Mouse (Mus musculus) urinary bladder, postnatal 36 days (tissue): ENCODE data around the gene Fbxl4.
"Not testable (repeated sequence)": the region's sequence is repeated elsewhere in the genome, so short reads cannot be mapped to it uniquely, and the experiment has no call there.

Experiments
- DNase-seq, 2 experiments: peaks; one replicate each; pipeline ENCODE4 v3.0.0; 2022; ENCODE audit warnings: low spot score in 2 of 2, mixed read lengths in 1 of 2

Fbxl4 gene

GRCm38 (mm10) chr4:22357266-22357930 is at the start of gene Fbxl4:
Fbxl4 (plus strand) TSS chr4:22357543.
- peak; percentile 79 for DNase-seq

GRCm38 (mm10) chr4:22314564-22314963 is 42.8 kb upstream of the Fbxl4 start:
- no peak for DNase-seq

GRCm38 (mm10) chr4:22342816-22343573 is 14.3 kb upstream of the Fbxl4 start:
- no peak for DNase-seq

- not testable (repeated sequence) for DNase-seq
Measured at GRCm38 (mm10) chr4:22349086-22349485, 8.3 kb upstream of the Fbxl4 start.

DNA sequence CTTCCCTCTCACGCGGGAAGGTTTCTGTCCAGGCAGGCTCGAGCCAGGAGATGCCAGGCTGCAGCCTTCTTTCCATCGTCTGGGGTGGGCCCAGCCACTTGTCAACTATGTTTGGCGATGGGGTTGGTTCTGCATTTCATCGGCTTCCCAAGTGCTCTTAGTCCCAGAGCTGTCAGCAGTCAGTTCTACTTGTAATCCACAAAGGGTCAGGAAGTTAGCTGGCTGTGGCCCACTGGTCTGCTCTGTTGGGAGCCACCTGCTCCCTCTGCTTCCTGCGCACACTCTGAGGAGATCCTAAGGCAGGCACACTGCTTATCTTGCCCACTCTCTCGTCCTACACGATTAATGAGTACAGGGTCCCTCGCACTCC is 573 bp downstream of the Fbxl4 start:
- DNase-seq = no peak

DNA sequence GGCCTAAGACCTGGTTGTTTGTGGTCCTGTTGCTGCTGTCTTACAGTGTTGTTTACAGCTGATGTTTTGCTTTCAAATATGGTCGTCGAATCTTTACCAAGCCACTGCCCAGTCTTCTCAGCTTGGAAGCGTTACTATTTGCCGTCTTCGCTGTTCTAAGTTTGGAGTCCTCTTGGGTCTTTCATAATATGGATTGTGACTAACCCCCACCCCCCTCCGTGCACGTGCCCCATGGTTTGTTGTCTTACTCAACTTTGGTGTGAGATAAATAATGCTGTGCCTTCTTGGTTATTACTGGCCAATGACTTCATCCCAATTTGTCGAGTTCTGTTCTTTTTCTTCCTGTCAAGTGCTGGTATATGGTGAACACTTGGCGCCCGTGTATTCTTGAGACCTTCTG is 1.1 kb downstream of the Fbxl4 start:
- no peak for DNase-seq

GRCm38 (mm10) chr4:22367368-22367767 is 10.0 kb downstream of the Fbxl4 start:
- DNase-seq = no peak

GRCm38 (mm10) chr4:22378516-22378915 is 21.2 kb downstream of the Fbxl4 start:
- DNase-seq = no peak

- DNase-seq = no peak
Measured at GRCm38 (mm10) chr4:22380646-22381045, 23.3 kb downstream of the Fbxl4 start.

DNA sequence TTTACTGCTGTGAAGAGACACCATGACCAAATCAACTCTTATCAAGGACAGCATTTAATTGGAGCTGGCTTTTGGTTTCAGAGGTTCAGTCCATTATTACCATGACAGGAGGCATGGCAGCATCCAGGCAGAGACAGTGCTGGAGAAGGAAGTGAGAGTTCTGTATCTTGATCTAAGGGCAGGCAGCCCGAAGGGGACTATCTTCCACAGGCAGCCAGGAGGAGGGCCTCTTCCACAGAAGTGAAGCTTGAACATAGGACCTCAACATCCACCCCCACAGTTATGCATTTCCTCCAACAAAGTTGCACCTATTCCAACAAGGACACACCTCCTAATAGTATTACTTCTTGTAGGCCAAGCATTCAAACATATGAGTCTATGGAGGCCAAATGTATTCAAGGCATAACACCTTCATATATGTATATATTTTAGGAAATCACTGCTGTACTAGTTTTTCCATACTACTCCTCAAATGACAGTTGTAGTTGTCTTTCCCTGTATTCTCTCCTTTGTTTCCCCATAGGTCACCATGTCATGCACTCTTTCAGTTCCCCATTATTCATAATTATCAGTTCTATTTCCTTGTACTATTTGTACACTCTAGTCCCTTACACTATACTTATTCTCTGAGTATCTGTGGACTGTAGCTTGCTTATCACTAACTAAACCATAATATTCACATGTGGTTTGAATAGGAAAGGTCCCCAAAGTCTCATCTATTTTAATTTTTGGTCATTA is 26.4 kb downstream of the Fbxl4 start:
- DNase-seq = no peak

DNA sequence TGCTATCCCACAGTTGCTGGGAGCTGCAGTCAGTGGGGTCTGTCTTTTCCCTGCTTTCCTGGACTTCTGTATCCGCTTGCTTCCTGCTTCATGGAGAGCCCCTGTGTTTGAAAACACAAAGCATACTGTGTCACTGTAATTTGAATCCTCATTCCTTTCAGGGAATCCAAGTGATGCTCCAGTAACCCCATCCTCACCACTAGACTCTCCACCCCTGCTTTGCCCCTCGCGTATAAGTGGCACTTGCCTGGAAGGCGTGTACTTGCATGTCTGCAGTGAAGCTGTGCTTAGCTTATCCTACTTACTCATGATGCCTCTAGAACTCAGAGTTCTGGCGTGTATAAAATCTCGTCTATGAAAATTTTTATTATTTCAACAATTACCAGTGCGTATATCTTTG is 32.7 kb downstream of the Fbxl4 start:
- DNase-seq = no peak

- DNase-seq = no peak
Measured at GRCm38 (mm10) chr4:22392777-22393473, 35.6 kb downstream of the Fbxl4 start.

- DNase-seq = no peak
Measured at GRCm38 (mm10) chr4:22395404-22395803, 38.1 kb downstream of the Fbxl4 start.

GRCm38 (mm10) chr4:22396484-22397000 is 39.2 kb downstream of the Fbxl4 start:
- DNase-seq = no peak

DNA sequence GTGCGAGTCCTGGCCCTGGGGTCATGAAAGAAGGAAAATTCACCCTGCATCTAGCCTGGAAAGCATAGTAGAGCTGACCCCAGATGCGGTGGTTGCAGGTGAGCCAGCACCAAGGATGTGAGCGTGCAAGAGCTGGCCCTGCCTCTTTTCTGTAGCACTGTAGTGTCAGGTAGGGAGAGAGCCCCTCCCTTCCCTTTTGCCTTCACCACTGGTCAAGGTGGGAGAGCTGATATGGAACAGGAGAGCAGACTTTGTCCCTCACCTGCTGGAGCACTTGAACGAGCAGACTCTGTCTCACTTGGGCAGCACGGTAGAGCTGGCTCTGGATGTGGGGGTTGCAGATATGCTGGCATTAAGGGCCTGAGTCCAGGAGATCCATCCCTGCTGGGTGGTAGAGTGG is 39.7 kb downstream of the Fbxl4 start:
- no peak for DNase-seq

DNA sequence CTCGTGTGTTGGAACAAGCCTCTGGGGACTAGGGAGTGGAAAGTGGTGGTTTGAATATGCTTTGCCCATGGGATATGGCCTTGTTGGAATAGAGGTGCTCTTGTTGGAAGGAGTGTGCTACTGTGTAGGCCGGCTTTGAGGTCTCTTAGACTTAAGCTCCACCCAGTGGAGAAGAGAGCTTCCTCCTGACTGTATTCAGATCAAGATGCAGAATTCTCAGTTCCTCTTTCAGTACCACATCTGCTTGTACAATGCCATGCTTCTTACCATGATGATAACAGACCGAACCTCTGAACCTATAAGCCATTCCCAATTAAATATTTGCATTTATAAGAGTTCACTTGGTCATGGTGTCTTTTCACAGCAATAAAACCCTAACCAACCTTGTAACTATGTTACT is 44.7 kb downstream of the Fbxl4 start:
- DNase-seq = no peak

GRCm38 (mm10) chr4:22402930-22403329 is 45.6 kb downstream of the Fbxl4 start:
- DNase-seq = no peak

DNA sequence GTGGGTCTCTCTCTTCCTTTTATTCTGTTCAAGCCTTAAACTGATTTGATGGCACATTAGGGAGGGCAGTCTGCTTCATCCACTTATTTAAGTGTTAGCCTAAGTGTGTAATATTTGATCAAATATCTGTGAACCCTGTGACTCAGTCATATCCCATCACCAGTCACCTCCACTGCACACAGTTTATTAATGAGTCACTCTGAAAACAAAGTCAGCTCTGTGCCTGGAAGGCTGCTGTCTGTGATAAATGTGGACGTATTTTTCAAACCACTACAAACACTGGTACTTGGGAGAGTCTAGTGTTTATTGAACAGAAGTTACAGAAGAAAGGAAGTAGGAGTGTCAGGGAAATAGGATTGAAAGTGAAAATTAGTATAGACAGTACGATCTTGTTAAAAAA is 63.3 kb downstream of the Fbxl4 start:
- no peak for DNase-seq

DNA sequence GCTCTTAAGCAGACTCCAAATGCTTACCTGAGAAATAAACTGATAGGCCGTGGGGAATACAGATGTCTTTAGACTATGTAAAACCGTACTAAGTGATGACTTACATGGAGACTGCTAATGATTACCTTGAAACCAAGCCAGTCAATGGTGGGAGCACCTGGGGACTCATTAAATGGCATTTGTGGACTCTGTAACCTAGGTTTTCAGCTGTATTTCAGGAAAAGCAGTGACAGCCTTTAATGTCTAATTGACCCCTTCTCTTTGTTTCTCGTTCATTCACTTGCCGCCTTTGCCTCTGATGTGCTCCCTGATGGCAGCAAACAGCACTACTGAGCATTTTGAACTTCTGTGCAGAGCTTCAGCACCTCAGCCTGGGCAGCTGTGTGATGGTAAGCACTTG is 65.1 kb downstream of the Fbxl4 start:
- DNase-seq = no peak

GRCm38 (mm10) chr4:22428150-22428549 is 70.8 kb downstream of the Fbxl4 start:
- no peak for DNase-seq

- DNase-seq = no peak
Measured at GRCm38 (mm10) chr4:22469575-22469974, 112.2 kb downstream of the Fbxl4 start.
